Mouse (Mus musculus) CH12.LX (cell line): Measurements from ENCODE around the gene St8sia1. TPM values are rescaled to one million over a fixed set of nuclear protein-coding genes. Genes with fewer than 3 reads are reported as not detected.
A peak's percentile ranks its signal among the peaks of the same experiment; 100 is the strongest.

Experiments
- DNase-seq: peaks from one replicate; pipeline ENCODE4 v3.0.0-alpha.2; 2013; ENCODE audit errors: extremely low read depth
- H3K27ac ChIP-seq: 2 replicates; pipeline ENCODE4 v1.5.1; 2012; ENCODE audit warnings: low read depth, mild to moderate bottlenecking, control low read depth, moderate library complexity; ENCODE audit not compliant: insufficient read depth
- H3K27me3 ChIP-seq: replicated peaks from 2 replicates; pipeline ENCODE3; 2012; ENCODE audit warnings: inconsistent platforms
- H3K36me3 ChIP-seq, 2 experiments: replicated peaks in 1 of 2; 2 replicates each; pipeline versions ENCODE3 to v1.6.1; 2012; ENCODE audit warnings: inconsistent platforms in 1 of 2, low read length in 1 of 2, mild to moderate bottlenecking in 1 of 2, mixed read lengths in 1 of 2, moderate library complexity in 1 of 2; ENCODE audit not compliant: control insufficient read depth in 1 of 2, insufficient read depth in 1 of 2
- H3K4me1 ChIP-seq, 2 experiments: 2 replicates each; pipeline ENCODE4 v1.6.1; 2012; ENCODE audit warnings: inconsistent platforms in 1 of 2, moderate library complexity in 1 of 2; ENCODE audit not compliant: insufficient read depth in 2 of 2, control insufficient read depth in 1 of 2
- H3K4me2 ChIP-seq: 2 replicates; pipeline ENCODE4 v1.6.1; 2012; ENCODE audit warnings: low read depth, mild to moderate bottlenecking, control low read depth; ENCODE audit not compliant: poor library complexity, insufficient read depth, severe bottlenecking
- H3K4me3 ChIP-seq, 3 experiments: fragments of 150-350 bp in 1 of 3; sonication (generic) in 1 of 3; replicated peaks in 1 of 3; 2 replicates each; pipeline versions ENCODE3 to v1.5.1; 2011 to 2012; ENCODE audit warnings: low read depth in 2 of 3, low read length in 2 of 3, mild to moderate bottlenecking in 2 of 3, moderate library complexity in 2 of 3, control low read depth in 1 of 3, improper control_type of control experiment in 1 of 3, inconsistent platforms in 1 of 3, mixed read lengths in 1 of 3; ENCODE audit not compliant: poor library complexity in 1 of 3
- H3K79me2 ChIP-seq: replicated peaks from 2 replicates; pipeline ENCODE4 v1.6.1; 2012; ENCODE audit warnings: mild to moderate bottlenecking, moderate library complexity; ENCODE audit not compliant: control insufficient read depth, poor library complexity, insufficient read depth, severe bottlenecking; ENCODE audit errors: extremely low read depth
- H3K9ac ChIP-seq: 2 replicates; pipeline ENCODE4 v1.6.1; 2012; ENCODE audit warnings: low read depth, mild to moderate bottlenecking, control low read depth, moderate library complexity; ENCODE audit not compliant: insufficient read depth
- H3K9me3 ChIP-seq: replicated peaks from 2 replicates; pipeline ENCODE3; 2012; ENCODE audit warnings: low read length, inconsistent platforms, mixed read lengths
- CTCF ChIP-seq, 2 experiments: IDR thresholded peaks in 1 of 2; conservative IDR thresholded peaks in 1 of 2; 2 replicates each; pipeline ENCODE4 v1.5.1; 2011 to 2012; ENCODE audit warnings: low read depth in 2 of 2, low read length in 2 of 2, improper control_type of control experiment in 1 of 2, inconsistent platforms in 1 of 2, mild to moderate bottlenecking in 1 of 2, moderate library complexity in 1 of 2
- E2F4 ChIP-seq: IDR thresholded peaks from 2 replicates; pipeline ENCODE4 v1.6.1; 2011; ENCODE audit warnings: low read depth, low read length, improper control_type of control experiment; ENCODE audit not compliant: insufficient replicate concordance
- ELF1 ChIP-seq: IDR thresholded peaks from 2 replicates; pipeline ENCODE4 v1.6.1; 2014; ENCODE audit warnings: low read depth, mild to moderate bottlenecking, inconsistent platforms, low read length, improper control_type of control experiment
- EP300 ChIP-seq: IDR thresholded peaks from 2 replicates; pipeline ENCODE4 v1.6.1; 2011; ENCODE audit warnings: low read length, improper control_type of control experiment
- ETS1 ChIP-seq: conservative IDR thresholded peaks from 2 replicates; pipeline ENCODE4 v1.6.1; 2012; ENCODE audit warnings: low read depth, mild to moderate bottlenecking, inconsistent platforms, low read length, improper control_type of control experiment, moderate library complexity
- GABPA ChIP-seq: IDR thresholded peaks from 2 replicates; pipeline ENCODE4 v1.6.1; 2012; ENCODE audit warnings: low read depth, low read length, improper control_type of control experiment, inconsistent platforms; ENCODE audit not compliant: insufficient replicate concordance
- HCFC1 ChIP-seq: IDR thresholded peaks from 2 replicates; pipeline ENCODE4 v1.6.1; 2012; ENCODE audit warnings: low read depth, mild to moderate bottlenecking, inconsistent platforms, low read length, improper control_type of control experiment
- JUN ChIP-seq: IDR thresholded peaks from 2 replicates; pipeline ENCODE4 v1.6.1; 2011; ENCODE audit warnings: low read depth, mild to moderate bottlenecking, low read length, improper control_type of control experiment, moderate library complexity; ENCODE audit not compliant: insufficient read depth
- KAT2A ChIP-seq: IDR thresholded peaks from 2 replicates; pipeline ENCODE4 v1.6.1; 2012; ENCODE audit warnings: low read length, improper control_type of control experiment, inconsistent platforms; ENCODE audit not compliant: insufficient replicate concordance
- MAFK ChIP-seq: IDR thresholded peaks from 2 replicates; pipeline ENCODE4 v1.6.1; 2011; ENCODE audit warnings: low read length, improper control_type of control experiment; ENCODE audit not compliant: insufficient replicate concordance
- MAX ChIP-seq: IDR thresholded peaks from 2 replicates; pipeline ENCODE4 v1.6.1; 2011; ENCODE audit warnings: low read length, improper control_type of control experiment
- MXI1 ChIP-seq: IDR thresholded peaks from 2 replicates; pipeline ENCODE4 v1.6.1; 2011; ENCODE audit warnings: mild to moderate bottlenecking, low read depth, low read length, improper control_type of control experiment
- MYC ChIP-seq: IDR thresholded peaks from 2 replicates; pipeline ENCODE4 v1.6.1; 2011; ENCODE audit warnings: low read depth, mild to moderate bottlenecking, improper control_type of control experiment, low read length
- NELFE ChIP-seq: IDR thresholded peaks from 2 replicates; pipeline ENCODE4 v1.6.1; 2011; ENCODE audit warnings: low read depth, low read length, improper control_type of control experiment
- NRF1 ChIP-seq: IDR thresholded peaks from 2 replicates; pipeline ENCODE4 v1.6.1; 2014; ENCODE audit warnings: low read depth, mild to moderate bottlenecking, inconsistent platforms, low read length, improper control_type of control experiment, moderate library complexity
- PAX5 ChIP-seq: IDR thresholded peaks from 2 replicates; pipeline ENCODE4 v1.6.1; 2012; ENCODE audit warnings: low read length, inconsistent platforms, mixed read lengths
- POLR2A ChIP-seq: IDR thresholded peaks from 2 replicates; pipeline ENCODE4 v1.6.1; 2011; ENCODE audit warnings: low read depth, mild to moderate bottlenecking, improper control_type of control experiment, low read length
- RAD21 ChIP-seq: IDR thresholded peaks from 2 replicates; pipeline ENCODE4 v1.6.1; 2011; ENCODE audit warnings: low read depth, mild to moderate bottlenecking, low read length, improper control_type of control experiment, moderate library complexity
- RCOR1 ChIP-seq: conservative IDR thresholded peaks from 2 replicates; pipeline ENCODE4 v1.6.1; 2012; ENCODE audit warnings: low read depth, mild to moderate bottlenecking, inconsistent platforms, low read length, improper control_type of control experiment
- SMC3 ChIP-seq: IDR thresholded peaks from 2 replicates; pipeline ENCODE4 v1.6.1; 2011; ENCODE audit warnings: low read depth, low read length, improper control_type of control experiment
- TBP ChIP-seq: conservative IDR thresholded peaks from 2 replicates; pipeline ENCODE4 v1.6.1; 2011; ENCODE audit warnings: low read depth, low read length, improper control_type of control experiment
- UBTF ChIP-seq: IDR thresholded peaks from 2 replicates; pipeline ENCODE4 v1.6.1; 2012; ENCODE audit warnings: low read depth, mild to moderate bottlenecking, inconsistent platforms, low read length, improper control_type of control experiment, moderate library complexity
- USF1 ChIP-seq: IDR thresholded peaks from 2 replicates; pipeline ENCODE4 v1.6.1; 2014; ENCODE audit warnings: low read depth, mild to moderate bottlenecking, inconsistent platforms, low read length, improper control_type of control experiment
- ZNF384 ChIP-seq: IDR thresholded peaks from 2 replicates; pipeline ENCODE4 v1.6.1; 2012; ENCODE audit warnings: low read depth, low read length, improper control_type of control experiment, inconsistent platforms
- dilution Hi-C: fragments of 300-500 bp; cut with MboI; formaldehyde crosslinking; loops from 2 replicates; pipeline ENCODE4 v1.14.3; 2020; ENCODE audit warnings: low sequenced_read_pairs; ENCODE audit not compliant: extremely low pct_unique_long_range_greater_than_20kb, extremely low pct_ligation_motif_present
- in situ Hi-C: fragments of 300-500 bp; cut with MboI; formaldehyde crosslinking; loops from 3 replicates; pipeline ENCODE4 v1.14.3; 2019; ENCODE audit warnings: low sequenced_read_pairs, low pct_ligation_motif_present, low pct_unique_long_range_greater_than_20kb, mixed read lengths
- polyA plus RNA-seq: library from polyadenylated mRNA; unstranded; fragments of >175 nt; gene quantifications from 2 replicates; pipeline ENCODE4 v1.2.1, GENCODE M21; 2012; ENCODE audit warnings: low read depth; ENCODE audit not compliant: insufficient read length
- total RNA-seq, 2 experiments: library from RNA; depleted of rRNA; stranded (reverse); fragments of 300-350 nt in 1 of 2; fragments of >200 nt in 1 of 2; gene quantifications; 2 replicates each; pipeline ENCODE4 v1.2.3; 2012 to 2014

Gene St8sia1
- total and polyA plus RNA-seq, 3 experiments = 0.13 to 0.51 (median 0.20) TPM

GRCm38 (mm10) chr6:142831243-142831642 lies 133.0 kb downstream of the St8sia1 start:
- DNase-seq = peak; percentile 69
- Histone ChIP-seq H3K9ac (no peak overlapping the region), H3K27me3 (no peaks in the 10 kb centered on the region), H3K4me1 (peaks cover 11 to 47% of the 10 kb centered on the region in 2 experiments), H3K9me3 (no peaks in the 10 kb centered on the region), H3K79me2 (no peaks in the 10 kb centered on the region), H3K4me2 (no peak overlapping the region), H3K27ac (no peak overlapping the region), H3K4me3 (no peak overlapping the region), H3K36me3 (no peaks in the 10 kb centered on the region)
- dilution Hi-C loops (no loop called here), in situ Hi-C loops (no loop called here)
- TF ChIP-seq NELFE (peak; percentile 12; the same call in 1 of the 2 replicates), NRF1 (no peak), SMC3 (peak; percentile 69), MXI1 (no peak), MYC (no peak), KAT2A (no peak), PAX5 (no peak), ELF1 (peak; percentile 70; the same call in 1 of the 2 replicates), MAFK (no peak), UBTF (no peak), RAD21 (peak; percentile 30), HCFC1 (no peak), EP300 (no peak), POLR2A (no peak), TBP (no peak), ETS1 (no peak), CTCF (conservative IDR thresholded peaks at IDR 0.05 in 1 of 2, IDR thresholded peaks at IDR 0.05 in 1 of 2; ENCODE audit: low read depth in 2 of 2, low read length in 2 of 2) (peak in 1 of 2 experiments; percentile 70; a peak in 2 of 4 replicates), ZNF384 (no peak), GABPA (no peak)

- Histone ChIP-seq H3K4me3 (no peak overlapping the region), H3K36me3 (no peaks in the 10 kb centered on the region), H3K9ac (no peak overlapping the region), H3K4me1 (peaks cover 12 to 41% of the 10 kb centered on the region in 2 experiments), H3K79me2 (no peaks in the 10 kb centered on the region), H3K27me3 (no peaks in the 10 kb centered on the region), H3K9me3 (no peaks in the 10 kb centered on the region), H3K4me2 (no peak overlapping the region), H3K27ac (no peak overlapping the region)
- no peak for DNase-seq
- in situ Hi-C loops (no loop called here), dilution Hi-C loops (no loop called here)
- TF ChIP-seq JUN = no peak
- no peak for TF ChIP-seq E2F4
- no peak for TF ChIP-seq RCOR1
- TF ChIP-seq MAX = no peak
- no peak for TF ChIP-seq ELF1
- TF ChIP-seq TBP = no peak
- TF ChIP-seq USF1 = no peak
Measured at GRCm38 (mm10) chr6:142830221-142830620, 134.0 kb downstream of the St8sia1 start.
